Mouse (Mus musculus) lung, embryonic 16.5 days (tissue): ENCODE data around the gene Dennd2d. TPM values are rescaled to one million over a fixed set of nuclear protein-coding genes. Genes with fewer than 3 reads are reported as not detected.

Experiments
- polyA plus RNA-seq: library from polyadenylated mRNA; unstranded; fragments of >200 nt; fragmentation: Nextera tagmentation; extraction: Ambion mirVana; gene quantifications from 2 replicates; pipeline ENCODE4 v1.2.1, GENCODE M21; 2015

The Dennd2d gene
- polyA plus RNA-seq, 1 experiment from 2014 or later: 14.8 TPM

Other genes starting within 250 kb of the Dennd2d start
- not detected in 2 replicates for gene Chil6, start 76.2 kb upstream of the Dennd2d start, polyA plus RNA-seq
- gene Dram2, start 65.4 kb downstream of the Dennd2d start, polyA plus RNA-seq: 91.8 and 98.3 TPM in 2 replicates
- gene Cept1, start 65.4 kb downstream of the Dennd2d start, polyA plus RNA-seq: 69.2 and 74.8 TPM in 2 replicates
- gene Lrif1, start 202.6 kb downstream of the Dennd2d start, polyA plus RNA-seq: 14.8 and 17.9 TPM in 2 replicates